Mouse (Mus musculus) right cerebral cortex, postnatal 14 days (tissue): ENCODE data around the gene Smarcb1.

Source experiments
- DNase-seq: peaks from one replicate; pipeline ENCODE4 v3.0.0; 2022

Smarcb1 gene

DNA sequence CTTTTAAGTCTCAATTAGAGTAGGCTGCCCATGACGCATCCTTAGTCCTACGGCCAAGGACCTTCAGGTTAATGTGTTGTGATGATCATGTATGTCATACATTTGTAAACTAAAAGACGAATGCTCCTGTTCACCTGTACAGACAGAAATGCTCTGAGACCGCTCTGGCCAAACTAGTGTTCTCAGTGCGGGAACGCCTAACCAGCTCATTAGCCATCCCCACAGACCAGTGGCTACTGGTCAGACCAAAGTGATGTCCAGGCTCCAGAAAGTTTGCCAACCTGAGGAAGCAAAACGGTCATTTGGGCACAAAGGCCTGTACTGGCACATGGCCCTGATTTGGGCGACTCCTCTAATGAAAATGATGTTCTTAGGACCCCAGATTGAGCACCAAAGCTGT, 36.7 kb downstream of the Smarcb1 start:
- DNase-seq, result no peak

DNA sequence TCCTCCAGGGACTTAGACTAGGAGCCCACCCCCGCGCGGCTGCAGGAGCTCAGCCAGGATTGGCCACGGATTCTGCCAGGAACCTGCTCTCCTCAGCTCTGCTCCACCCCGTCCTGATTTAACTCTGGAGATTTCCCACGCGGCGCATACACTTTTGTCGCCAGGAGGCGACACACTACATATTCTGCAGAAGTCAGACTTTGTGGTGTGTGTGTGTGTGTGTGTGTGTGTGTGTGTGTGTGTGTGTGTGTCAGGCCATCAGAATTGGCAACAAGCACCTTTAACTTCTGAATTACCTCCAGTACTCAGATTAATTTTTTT, 38.2 kb downstream of the Smarcb1 start:
- peak; percentile 82 for DNase-seq

DNA sequence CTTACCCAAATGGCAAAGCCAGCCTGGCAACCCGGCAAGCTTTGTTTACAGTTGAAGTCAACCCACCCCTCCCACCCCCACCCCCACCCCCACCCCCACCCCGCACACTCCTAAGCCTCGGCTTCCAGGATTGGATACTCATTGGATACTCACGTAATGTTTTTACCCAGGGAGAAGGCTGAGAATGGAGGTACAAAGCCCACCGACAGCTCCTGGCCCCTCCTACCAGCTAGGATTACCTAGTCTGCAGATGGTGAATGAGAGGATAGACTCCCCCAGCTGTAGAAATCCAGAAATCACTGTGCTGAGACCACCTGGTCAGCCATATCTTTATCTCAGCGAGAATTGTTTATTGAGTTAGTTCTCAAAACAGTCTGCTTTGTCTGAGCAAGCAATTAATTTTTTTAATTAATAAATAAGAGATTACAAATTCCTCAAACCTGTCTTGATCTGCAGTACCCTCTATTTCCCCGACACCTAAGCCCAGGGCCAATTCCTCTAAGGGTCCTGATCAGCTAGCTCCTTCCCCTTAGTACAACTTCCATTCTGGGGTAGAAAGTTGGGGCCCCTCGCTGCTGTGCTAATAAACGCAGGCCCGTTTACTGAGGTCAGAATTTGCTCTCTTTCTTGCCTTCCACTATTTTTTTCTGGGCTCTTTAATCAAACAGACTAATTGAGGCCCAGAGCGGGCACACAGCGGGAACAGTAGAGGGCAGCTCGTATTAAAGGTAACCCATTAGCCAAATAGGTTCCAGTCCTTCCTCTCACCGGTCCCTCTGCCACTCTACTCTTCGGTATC, 38.8 kb downstream of the Smarcb1 start:
- no peak for DNase-seq

DNA sequence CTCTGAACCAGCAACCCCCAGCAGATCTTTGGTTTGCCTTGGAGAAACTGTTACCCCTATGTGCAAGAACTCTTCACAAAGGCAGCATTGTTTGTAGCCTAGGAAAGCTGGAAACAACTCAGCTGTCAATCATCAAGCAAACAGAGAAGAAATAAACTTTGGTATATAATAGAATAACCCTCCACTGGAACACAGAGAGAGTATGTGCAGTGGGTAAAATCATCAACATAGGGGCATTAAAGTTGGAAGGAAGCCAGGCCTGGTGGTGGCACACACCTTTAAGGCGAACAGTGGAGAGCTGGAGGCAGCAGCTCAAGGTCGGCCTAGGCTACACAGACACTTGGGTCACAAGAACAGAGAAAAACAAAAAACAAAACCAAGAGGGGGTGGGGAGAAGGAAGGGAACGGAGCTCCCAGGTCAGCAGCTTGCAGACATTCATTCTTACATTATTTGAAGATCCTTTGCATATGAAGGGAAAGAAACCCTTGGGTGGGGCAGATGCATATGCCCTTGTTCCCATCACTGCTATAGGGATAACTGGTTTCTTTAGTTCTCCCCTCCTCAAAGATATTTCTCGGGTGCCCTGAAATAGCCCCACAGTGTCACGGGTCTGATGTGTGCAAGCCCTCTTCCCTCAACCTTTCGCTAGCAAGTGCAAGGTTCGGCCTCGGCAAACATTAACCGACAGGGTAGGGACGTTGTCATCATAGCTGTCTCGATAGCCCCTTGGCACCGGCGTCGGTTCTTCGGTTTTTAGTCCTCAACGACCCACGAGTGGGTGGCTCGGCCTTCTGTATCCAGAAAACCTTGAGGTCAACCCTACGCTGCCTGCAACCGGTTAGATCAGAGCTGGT, 39.6 kb downstream of the Smarcb1 start:
- DNase-seq, result no peak

- no peak for DNase-seq
Measured at GRCm38 (mm10) chr10:75880771-75881577, 40.4 kb downstream of the Smarcb1 start.

- DNase-seq, result no peak
Measured at GRCm38 (mm10) chr10:75880351-75880750, 41.1 kb downstream of the Smarcb1 start.

DNA sequence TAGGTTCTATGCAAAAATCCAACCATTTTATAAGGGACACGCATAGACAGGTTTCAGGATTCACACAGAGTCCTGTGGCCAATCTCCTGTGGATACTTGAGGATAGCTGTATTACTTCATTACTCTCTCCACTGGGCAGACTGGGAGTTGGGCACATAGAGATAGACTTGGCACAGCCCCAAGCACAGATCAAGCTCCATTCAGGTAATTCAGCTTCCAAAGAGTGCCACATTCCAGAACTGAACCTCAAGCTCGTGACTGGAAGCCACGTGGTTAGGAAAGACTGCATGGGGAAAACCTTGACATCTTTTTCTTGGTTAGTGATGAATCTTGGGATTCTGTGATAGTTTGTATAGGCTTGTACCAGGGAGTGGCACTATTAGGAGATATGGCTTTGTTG, 42.6 kb downstream of the Smarcb1 start:
- no peak for DNase-seq

DNA sequence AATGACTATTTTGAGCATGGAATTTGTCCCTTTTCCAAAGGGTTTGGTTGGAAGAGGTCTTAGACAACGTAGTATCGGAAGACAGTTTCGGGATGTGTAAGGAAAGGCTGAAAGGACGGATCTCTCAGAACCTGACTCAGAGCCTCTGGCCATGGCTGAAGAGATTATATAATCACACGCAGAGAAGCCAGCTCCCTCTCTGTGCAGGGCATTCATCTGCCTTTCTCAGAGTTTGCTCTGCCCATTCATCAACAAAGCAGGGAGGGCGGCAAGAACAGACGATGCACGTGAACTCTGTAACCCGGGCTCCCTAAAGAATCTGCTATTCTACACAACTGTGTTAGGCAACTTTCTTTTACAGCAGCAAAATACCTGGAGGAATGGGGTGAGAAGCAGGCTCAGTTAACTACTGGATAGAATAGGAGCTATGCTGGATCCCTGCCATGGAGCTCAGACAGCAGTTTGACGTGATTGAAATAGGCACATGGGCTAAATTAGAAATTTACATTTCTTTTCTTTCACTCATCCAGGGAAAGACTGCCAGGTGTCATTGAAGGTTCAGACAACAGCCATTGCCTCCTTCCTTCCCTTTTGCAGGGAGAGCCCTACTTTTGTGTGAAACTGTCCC, 47.8 kb downstream of the Smarcb1 start:
- DNase-seq, result no peak

DNA sequence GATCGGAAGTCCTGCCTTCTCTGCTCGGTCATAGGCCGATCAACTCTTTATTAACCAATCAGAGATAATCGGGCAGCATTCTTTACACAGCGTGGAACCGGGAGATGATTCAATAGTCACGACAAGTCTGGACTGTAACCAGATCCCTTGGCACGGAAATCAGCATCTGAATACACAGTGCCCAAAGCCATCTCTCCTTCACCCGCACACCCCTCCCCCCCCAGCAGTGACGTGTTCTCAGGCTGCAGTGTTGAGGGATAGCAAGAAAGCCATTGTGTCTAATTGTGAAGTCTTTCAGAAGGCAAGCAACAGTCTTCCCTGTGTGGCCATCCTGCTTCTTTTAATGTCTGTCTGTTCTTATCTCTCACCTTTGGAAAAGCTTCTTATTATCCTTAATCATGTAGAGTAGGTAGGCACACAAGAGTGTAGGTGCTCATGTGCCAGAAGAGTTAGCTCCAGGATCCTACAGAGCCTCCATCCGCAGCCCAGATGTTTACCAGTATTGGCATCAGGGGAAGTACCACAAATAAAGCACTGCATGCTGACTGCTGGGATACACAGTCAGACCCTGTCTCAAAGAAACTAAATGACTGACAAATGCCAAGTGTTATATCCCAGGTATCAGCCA, 48.4 kb downstream of the Smarcb1 start:
- DNase-seq, result peak; percentile 68

DNA sequence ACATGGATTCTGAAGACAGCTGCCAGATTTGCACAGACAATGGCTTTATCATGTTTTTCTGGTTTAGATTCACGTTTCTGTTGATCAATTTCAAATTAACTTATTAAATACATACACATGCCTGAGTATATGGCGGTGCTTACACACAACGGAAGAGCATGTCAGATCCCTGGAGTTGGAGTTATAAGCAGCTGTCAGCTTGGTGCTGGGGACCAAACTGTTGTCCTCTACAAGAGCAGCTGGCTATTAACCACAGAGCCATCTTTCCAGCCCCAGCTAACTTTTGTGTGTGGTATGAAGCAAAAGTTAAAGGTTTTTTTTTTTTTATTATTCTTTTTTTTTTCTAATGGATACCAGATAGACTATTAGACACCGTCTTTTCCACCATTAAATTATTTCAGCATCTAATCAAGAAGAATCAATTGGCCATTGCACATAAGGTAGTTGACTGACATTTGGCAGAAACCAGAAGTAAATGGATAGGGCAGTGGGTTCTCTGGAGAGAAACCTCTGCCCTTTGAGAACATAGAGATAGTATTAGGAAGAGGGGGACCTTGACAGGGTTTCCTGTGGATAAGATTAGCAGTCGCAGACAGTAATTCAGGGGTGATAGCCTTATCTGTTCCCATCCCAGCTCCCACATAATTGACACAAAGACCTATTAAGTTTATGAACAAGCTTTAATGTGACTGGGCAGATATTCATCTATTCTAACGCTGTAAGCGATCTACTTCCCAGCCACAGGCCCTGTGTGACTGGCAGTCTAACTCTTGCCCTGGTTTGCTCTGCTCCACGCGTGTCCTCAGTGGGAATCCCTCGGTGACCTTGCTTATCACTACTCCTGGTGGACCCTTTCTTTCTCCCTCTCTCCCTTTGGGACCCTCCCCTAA, 49.1 kb downstream of the Smarcb1 start:
- no peak for DNase-seq

GRCm38 (mm10) chr10:75861587-75861986, 59.8 kb downstream of the Smarcb1 start:
- no peak for DNase-seq

GRCm38 (mm10) chr10:75860746-75861145, 60.7 kb downstream of the Smarcb1 start:
- no peak for DNase-seq

GRCm38 (mm10) chr10:75859786-75860470, 61.5 kb downstream of the Smarcb1 start, which contains the start of gene Mif:
Mif (minus strand) TSS chr10:75860240.
- DNase-seq, result peak; percentile 84

DNA sequence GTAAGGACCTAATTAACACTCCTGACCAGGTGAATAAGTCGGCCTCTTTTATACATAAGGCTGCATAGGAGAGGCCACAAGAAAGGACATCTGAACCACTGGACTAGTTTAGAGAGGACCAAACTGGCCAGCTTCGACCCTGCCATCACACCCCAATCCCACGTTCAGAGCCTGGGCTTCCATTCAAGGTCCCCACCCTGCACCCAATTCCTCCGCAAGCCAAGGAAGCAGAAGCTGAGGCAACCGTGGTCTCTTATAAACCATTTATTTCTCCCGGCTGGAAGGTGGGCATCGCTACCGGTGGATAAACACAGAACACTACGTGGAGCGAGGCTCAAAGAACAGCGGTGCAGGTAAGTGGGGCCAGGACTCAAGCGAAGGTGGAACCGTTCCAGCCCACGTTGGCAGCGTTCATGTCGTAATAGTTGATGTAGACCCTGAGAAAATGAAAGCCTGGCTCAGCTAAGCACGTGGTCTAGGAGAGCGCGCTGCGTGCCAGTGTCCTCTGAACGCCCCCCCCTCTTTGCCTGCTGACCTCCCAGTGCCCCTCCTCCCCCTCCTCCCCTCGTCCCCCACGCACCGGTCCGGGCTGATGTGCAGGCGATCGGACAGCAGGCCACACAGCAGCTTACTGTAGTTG, 62.2 kb downstream of the Smarcb1 start:
- peak; percentile 40 for DNase-seq

- DNase-seq, result no peak
Measured at GRCm38 (mm10) chr10:75857598-75857997, 63.8 kb downstream of the Smarcb1 start.

DNA sequence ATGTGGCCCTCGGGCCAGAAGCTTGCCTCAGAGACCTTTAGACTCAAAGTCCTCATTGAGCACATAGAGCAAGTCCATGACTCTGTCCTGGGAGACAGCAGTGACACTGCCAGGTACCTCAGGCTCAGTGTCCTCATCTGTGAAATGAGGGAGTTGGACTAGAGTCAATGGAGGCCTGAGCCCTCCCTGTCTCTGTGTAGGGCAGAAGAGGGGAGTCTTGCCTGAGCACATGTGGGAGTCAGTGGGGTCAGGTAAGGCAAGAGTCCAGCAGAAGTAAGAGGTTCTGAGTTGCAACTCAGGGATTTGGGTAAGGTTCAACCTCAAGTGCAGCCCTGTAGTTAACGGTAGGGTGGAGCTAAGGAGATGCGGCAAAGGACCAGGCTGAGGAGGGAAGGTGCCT, 64.4 kb downstream of the Smarcb1 start:
- DNase-seq, result no peak

GRCm38 (mm10) chr10:75856155-75856907, 65.1 kb downstream of the Smarcb1 start:
- no peak for DNase-seq

DNA sequence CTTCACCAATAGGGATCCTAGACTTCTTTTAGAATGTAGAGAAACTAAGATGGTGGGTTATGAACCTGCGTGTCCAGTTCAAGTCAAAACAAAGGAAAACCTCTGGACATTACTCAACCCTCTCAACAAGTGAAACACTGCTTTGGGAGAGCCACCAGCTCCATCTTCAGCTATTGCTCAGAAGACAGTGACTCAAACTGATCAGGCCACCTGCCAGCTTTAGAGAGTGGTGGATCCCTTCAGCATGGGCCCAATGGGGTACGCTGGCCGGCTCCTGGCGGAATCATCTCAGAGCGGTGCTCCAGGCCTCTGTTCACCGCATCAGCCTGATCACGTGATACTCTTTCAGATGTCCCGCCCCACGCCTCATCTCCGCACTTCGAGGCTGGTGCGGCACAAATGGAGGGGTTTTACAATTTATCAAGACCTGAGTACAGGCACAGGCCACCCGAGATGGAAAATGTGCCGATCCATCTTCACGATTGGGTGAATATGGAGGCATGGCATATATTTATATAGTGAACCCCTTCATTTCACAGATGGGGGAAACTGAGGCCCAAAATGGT, 65.9 kb downstream of the Smarcb1 start:
- DNase-seq, result no peak

- DNase-seq, result no peak
Measured at GRCm38 (mm10) chr10:75854791-75855190, 66.6 kb downstream of the Smarcb1 start.
